ENCODE assay signal across 13 mouse cellular contexts in genomic region chr2:179481363-179481762, GRCm38 (mm10). TPM values are rescaled to one million over a fixed set of nuclear protein-coding genes. Genes with fewer than 3 reads are reported as not detected.
"Had no signal": no experiment of that assay in that cellular context is flagged by ENCODE, and none has a peak within 500 bp of the region (broad histone marks: within the 10 kb centered on the region; RNA-seq: fewer than 3 reads in every experiment).

No protein-coding gene starts in this region.

- H3K4me2 ChIP-seq: limb, embryonic 13.5 days; midbrain, embryonic 11.5 days; stomach, embryonic 15.5 days had no signal

- H3K36me3 ChIP-seq: limb, embryonic 13.5 days; stomach, embryonic 15.5 days had no signal

- H3K9ac ChIP-seq: limb, embryonic 13.5 days; liver, embryonic 14.5 days; stomach, embryonic 15.5 days had no signal

- H3K9me3 ChIP-seq: limb, embryonic 13.5 days; stomach, embryonic 15.5 days had no signal

- H3K27me3 ChIP-seq: limb, embryonic 13.5 days; stomach, embryonic 15.5 days had no signal

- DNase-seq: kidney, adult 11 months; kidney, adult 9 months; kidney, postnatal 36 days; lung, adult 18-20 months; right cerebral cortex, postnatal 14 days; thymus, adult 2 months; thymus, postnatal 25 days had no signal

- H3K27ac ChIP-seq: kidney, postnatal 0 days; limb, embryonic 13.5 days; liver, embryonic 14.5 days; stomach, embryonic 15.5 days had no signal

- H3K4me1 ChIP-seq: limb, embryonic 13.5 days; stomach, embryonic 15.5 days had no signal

- H3K4me3 ChIP-seq: limb, embryonic 13.5 days; myocyte; stomach, embryonic 15.5 days had no signal

RNA-seq across cellular contexts. Expression of gene Cdh4, which starts 39.1 kb away (rescaled TPM):
- polyA plus RNA-seq: myocyte had no signal
